Mouse (Mus musculus): Measurements from ENCODE around the gene Trim37.

Gene Trim37

DNA sequence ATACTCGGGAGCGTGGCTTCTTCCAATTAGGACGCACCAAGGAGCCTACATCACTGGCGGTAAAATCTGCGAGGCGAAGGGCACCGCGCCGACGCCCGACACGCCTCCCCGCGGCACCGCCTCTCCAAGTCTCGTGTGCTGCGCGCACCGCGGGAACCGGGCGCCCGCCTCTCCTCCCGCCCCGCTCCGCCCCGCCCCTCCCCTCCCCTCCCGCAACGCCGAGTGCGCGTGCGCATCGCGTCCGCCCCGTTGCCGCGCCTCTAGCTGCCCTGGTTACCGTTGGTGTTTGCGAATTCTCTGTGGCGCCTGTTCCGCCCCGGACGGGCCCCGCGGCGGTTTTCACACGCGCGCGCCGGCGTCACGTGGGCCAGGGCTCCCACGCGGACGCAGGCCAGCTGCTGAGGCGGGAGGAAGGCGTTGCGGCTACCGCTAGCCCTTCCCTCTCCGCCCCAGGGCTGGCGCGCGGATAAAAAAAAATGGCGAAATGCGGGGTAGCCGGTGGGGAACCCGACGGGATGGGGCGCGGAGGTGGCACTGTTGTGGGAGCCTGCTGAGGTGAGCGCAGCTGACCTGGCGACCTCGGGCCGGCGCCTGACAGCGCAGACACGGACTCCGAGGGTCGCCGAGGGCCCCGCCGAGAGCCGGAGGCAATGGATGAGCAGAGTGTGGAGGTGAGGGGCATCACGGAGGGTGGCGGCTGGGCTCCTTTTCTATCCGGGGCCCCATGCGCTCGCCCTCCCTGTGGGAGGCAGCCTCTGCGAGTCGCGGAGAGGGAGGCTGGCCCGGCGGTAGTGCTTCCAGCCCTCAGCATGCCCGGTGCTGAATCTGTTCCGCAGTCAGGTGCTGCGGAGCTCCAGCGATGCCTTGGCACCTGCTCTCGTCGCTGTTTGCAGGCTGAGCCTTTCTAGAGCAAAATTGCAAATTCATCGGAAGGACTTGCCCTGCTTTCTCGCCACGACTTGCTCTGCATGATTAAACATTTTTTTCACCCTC is at the start of gene Trim37:
TSS of gene Trim37 (plus strand) at position 254 of the 993 bp plus-strand sequence.
- DNase-seq: peak; percentile 89

DNA sequence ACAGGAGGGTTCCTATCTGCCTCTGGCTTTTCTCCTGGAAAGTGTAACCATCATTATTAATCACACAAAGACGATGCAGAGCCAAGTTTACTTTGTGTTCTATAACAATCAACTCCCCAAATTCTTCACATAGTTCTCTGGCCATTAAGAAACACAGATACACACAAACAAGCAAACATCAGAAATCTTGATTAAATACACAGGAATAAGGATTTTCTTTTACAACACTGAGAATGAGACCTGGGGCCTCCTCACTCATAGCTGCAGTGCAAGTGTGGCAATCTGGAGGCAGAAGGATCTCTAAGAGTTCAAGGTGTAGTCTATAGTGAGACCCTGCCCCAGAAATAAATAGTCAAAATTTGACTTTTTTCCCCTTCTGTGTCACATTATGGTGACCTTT is 43.2 kb upstream of the Trim37 start:
- DNase-seq: no peak

DNA sequence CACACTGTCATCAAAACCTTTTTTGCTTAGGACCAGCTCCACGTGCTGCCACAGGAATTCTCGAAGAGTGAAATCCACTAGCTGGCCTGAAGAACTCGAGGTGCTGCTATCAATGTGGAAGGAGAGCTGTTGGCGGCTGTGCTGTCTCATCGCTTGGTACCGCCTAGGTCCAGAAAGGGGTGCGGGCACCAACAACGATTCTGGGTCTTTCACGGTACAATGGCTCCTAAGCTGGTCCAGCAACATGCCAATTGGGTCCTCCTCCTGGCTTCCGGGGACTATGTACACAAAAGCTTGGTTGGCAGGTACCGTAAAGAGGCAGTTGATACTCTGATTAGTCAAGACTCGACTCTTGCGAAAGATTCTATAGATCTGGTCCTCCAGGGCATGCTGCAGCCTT is 41.4 kb upstream of the Trim37 start:
- DNase-seq: no peak

DNA sequence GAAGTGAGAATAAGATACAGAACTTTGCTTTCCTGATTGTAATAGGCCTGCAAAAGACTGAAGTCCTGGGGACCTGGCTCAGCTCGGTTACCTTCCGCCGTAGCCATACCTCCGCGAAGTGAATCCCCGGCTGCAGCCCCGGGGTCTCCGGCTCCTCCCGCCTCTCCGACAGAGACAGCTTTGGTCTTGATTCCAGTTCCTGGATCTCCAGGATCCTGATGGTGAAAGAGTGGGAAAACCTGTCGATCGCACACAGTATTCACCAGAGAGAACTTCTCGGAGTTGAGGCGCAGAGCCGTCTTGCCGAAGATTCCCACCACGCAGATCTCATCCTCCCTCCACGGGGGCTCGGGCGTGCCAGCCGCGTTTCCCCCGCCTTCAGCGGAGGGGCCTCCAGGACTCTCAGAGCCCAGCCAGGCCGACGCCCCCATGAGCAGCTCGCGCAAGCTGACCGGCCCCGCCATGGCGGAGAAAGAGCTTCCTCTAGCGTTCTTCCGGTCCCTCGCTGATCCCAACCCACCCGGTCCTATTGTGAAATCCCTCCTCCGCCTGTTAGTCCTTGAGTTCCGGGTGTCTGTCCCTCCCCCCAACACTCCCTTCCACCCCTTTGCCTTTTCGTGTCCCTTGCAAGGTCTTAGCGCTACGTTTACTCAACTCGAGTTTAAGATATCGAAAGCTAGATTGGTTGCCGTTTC is 40.4 kb upstream of the Trim37 start, which contains the start of gene Smg8:
TSS of gene Smg8 (minus strand) at position 485 of the 695 bp plus-strand sequence.
- peak; percentile 92 for DNase-seq

DNA sequence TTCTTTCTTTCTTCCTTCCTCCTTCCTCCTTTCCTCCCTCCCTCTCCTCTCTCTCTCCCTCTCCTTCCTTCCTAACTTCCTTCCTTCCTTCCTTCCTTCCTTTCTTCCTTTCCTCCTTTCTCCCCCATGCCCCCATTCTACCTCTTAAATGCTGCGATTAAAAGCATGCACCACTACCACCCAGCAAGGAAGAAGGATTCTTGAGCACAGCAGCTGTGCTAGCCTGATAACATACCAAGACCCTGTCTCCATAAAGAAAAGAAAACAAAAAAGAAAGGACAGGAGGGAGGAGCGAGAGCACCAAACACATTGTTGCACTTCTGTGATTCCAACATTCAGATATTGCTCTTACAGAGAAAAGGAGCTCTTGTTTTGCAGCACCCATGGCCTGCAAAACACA is 39.7 kb upstream of the Trim37 start:
- DNase-seq: no peak

DNA sequence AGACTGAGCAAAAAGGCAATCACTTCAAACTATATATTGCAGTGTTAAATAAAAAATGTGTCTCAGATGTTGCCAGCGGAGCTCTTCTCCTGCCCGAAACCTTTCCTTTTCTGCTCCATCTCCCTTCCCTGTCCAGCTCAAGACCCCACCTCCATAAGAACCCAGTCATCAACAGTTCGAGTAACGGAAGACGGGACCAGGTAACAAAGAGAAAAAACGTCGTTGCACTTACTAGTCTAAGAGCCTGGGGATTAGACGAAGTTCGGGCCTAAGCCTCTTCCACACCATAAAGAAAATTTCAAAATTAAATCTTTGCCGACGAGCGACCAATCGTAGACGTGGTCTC is 18.5 kb upstream of the Trim37 start, which contains the start of gene Prr11:
TSS of gene Prr11 (minus strand) at position 300 of the 346 bp plus-strand sequence.
- no peak for DNase-seq

DNA sequence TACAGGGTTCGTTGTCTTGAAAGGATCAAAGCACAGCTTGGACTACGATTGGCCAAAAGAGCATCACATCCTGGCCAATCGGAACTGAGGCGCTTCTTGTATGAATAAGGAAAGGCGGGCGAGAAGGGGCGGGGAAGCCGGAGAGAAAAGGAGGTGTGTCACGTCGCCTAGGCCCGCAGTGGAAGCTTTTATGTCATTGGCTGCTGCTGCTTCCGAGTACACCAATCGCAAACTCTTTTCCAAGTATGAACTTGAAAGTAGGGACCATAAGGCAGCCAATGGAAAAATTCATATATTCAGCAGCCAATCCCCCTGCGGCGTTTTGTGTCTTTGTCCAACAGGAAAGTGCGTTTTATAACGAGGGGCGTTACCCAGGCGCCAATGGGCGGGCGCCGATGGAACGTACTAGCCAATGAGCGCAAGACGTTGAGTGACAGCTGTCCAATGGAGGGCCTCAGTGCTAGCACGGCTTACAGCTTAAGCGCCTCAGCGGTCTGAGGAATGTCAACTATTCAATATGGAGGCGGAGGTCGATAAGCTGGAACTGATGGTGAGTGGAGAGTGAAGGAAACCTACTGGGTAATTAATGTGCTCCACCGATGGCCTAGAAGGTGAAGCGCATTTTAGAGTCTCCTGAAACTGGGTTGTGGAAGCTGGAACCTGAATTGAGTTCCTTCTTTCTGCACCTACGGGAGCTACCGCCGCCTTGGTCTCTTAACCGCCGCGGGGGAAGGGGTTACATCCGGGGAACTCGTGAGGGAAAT is 17.9 kb upstream of the Trim37 start, which contains the start of gene Ska2:
TSS of gene Ska2 (plus strand) at position 480 of the 764 bp plus-strand sequence.
- peak; percentile 99 for DNase-seq

DNA sequence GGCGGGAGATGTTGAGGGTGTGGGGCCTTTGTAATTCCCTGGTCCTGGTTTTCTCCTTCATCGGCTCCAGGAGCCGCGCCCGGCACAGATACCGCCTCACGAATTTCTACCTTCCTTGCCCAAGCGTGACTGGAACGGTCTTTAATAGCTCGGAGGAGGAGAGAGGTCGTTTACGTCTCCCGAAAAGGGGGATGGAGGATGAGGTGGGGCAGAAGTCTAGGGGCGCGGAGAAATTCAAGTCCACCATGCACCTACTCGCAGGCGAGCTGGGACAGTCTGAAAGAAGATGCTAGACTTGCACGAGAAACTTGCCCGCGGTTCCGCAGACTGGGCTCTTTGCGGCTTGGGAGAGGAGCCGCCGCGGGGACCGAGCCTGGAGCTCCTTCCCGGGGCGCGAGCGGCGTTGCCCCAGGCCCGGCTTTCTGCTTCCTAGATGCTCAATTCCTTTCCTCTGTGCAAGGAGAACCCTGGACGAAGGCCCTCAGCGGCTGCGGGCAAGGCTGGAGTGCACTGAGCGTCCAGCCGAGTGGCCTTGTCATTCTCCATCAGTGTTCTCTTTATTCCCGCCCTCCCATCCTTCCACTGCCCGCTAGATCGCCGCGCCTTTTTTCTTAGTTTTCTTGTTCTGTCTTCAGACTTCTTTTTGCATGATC is 17.2 kb upstream of the Trim37 start:
- DNase-seq: no peak

DNA sequence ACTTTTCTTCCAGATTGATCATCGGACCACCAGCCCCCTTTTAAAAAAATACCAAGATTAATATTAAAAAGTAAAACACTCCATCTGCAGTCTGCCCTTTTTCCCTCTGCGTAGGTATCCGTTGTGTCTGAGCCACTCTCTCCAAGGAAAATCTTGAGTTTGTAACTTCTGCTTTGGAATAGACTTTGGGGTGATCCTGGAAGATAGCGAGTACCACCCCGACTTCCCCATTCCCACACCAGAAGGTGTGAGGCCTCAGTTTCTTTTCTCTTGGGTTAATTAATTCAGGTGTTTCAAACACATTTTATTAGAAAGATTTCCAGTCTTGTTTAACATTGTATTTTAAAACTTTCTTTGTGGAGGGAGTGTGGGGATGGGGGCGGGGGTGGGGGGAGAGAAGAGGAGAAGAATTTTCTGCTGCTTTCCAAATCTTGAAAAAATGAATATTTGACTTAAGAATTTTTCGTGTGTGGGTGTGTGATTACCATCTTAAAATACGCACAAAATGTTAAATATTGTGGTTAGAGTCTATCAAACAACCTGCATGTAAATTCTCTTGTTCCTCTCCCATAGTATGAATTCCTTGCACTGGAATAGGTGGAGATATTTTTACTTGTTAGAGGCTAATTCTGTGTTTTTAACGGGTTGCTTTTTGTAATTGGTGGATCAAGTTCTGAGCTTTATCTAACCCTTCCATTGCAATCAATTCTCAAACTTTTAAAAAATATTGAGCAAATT is 16.5 kb upstream of the Trim37 start:
- DNase-seq: no peak

DNA sequence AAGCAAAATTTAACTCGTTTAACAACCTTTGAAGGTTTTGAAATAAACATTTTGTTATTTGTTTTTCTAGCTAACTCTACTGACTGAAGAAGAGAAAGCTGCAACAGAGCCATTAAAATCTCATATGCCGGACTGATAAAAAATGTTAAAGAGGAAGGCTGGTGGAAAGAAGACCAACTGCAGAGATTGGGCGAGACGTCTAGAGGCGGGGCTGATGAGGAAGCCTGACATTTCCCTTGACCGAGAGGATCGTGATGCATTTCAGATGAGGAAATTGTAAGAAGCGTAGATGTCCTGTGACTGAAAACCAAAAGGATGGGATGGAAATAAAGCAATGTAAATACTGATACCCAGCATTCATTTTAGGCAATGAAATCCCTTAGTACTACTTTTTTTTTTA is 5.0 kb upstream of the Trim37 start:
- DNase-seq: no peak

DNA sequence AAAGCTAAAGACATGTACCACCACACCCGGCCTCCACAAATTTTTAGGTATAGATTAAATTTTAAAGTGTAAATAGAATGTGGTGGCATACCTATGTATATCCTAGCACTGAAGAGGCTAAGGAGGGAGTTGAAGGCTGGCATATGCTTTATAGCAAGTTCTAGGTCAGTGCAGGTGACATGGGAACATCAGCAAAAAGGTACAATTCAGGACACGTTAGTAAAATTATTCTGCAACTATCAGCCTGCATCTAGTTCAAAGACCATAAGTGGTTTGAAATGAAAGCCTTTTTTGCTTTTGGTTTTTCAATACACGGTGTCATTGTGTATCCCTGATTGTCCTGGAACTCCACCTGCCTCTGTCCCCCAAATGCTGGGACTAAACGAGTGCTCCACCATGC is 1.3 kb upstream of the Trim37 start:
- DNase-seq: no peak

DNA sequence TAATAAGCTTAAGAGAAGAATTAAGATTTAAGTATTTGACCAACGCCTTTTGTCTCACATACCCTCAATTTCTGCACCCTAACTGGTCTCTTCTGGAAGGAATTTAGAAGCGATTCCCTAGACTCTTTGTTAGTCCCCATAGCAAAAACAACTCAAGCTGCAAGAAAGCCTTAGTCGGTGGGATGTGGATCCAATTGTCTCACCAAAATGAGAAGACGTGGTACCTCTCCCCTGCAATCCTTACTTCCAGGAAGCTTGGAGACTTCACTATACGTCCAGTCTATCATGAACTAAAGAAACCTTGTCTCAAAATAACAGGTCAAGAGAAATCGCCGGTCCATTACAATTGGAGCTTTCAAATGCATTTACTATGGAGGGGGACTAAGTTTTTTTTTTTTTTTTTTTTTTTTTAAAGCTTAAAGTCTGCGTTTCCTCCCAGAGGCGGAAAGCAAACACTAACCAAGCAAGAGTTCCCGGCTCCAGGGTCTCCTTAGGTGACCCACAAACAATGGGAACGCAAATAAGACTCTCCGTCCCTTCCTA is 525 bp upstream of the Trim37 start:
- no peak for DNase-seq

DNA sequence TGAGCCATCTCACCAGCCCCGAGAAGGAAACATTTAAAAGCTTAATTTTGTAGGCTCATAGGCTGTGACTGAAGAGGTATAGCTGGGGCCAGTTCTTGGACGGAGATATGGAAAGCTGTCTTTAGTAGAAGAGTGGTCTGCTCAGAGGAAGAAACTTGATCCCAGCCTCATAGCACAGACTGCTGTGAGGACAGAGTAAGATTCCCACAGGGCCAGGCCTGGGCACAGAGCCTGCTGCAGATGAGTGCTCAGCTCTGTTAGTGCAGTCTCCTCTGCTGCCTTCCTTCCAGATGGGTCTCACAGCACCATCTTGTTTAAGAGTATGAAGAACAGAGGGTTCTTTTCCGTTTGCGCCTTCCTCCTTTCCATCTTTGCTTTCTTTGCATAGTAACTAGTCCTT is 9.4 kb downstream of the Trim37 start:
- DNase-seq: no peak

DNA sequence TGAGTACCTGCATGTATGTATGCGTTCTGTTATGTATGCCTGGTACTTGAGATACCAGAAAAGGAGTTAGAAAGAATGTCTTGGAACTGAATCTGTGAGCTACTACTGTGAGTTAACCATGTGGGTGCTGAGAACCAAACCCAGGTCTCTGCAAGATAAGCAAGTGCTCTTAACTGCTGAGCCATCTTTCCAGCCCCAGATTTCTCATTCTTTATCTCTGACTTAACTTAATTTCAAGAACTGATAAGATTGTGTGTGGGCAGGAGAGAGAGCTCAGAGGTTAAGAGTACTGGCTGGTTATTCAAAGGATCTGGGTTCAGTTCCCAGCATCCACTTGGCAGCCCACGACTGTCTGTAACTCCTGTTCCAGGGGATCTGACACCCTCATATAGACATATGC is 31.1 kb downstream of the Trim37 start:
- DNase-seq: no peak

DNA sequence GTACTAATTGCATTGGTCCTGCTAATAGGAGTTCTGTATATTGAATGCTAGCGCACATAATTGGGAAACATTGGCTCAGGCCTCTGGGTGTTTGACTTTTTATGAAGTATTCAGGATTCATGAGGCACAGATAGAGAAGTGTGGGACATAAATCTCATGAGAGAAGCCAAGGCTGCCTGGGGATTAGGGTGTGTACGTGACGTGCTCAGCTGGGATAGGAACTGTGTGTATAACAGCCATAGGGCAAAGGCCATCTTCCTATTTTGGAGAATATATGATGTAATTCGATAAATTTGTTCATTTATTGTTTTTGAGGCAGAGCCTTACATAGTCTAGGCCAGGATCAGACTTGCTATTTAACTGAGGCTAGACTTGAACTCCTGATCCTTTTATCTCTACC is 35.8 kb downstream of the Trim37 start:
- no peak for DNase-seq

DNA sequence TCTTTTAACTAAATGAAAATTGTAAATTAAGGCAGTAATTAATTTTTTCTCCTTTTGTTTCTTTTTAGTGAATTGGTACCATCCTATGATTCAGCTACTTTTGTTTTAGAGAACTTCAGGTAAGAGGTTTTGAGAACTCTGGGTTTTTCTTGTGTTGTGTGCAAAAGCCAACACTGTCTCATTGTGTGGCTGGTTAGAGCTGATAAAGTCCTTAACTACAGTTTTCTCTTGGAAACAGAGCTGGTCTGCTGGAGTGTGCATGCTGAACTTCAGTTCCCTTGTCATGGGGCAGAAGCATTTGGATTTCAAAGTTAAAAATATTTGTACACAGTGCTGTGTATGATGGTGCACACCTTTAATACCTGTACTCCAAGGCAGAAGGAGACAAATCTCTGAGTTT is 36.9 kb downstream of the Trim37 start:
- DNase-seq: no peak

DNA sequence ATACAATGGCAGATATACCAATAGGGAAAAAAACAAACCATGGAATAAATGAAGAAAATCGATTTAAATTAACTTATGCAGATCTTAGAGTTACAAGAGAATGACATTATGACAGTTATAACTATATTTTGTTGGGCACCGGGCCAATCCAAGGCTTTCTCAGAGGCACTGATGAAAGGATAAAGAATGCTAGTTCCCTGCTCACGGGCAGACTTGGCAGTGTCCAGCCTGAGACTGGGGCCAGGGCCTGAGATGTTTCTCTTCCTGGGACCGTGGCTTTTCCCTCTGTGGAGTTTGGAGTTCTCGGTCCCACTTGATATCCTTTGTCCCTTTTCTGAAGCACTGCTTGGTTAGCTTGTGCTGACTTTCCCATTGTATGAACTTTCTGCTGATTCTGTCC is 46.7 kb downstream of the Trim37 start:
- no peak for DNase-seq

DNA sequence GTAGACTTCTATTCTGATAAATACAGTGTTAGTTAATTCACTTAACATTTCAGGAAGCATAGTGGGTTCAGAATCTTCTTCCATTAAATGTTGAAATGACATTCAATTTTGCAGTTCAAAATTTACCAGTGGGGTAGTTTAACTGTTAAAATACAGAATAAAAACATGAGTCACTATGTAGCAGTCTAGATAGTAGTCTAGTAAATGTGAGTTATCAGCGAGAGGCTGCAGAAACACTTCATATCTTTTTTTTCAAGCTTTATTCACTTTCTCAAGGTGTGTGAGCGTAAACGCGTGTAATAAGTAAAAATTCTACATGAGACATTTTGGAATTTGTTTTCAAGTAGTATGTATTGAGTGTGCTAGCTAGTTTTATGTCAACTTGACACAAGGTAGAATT is 48.2 kb downstream of the Trim37 start:
- DNase-seq: no peak

DNA sequence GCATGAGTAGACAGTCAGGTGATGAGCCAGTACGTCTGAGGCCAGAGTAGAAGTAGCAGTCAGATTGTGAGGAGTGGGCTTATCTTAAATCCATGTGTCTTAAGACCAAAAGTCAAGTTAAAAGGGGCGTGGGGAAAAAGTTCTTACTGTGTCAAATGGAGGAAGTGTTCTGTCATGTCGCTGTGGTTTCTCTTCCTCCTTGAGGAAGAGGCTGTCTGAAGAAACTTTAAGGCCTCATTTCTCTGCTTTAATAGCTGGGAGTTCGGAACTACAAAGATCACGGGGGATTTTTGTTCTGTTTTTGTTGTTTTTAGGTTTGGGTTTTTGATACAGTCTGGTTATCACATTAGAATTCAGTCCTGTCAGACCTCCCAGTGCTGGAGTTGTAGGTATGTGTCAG is 85.4 kb downstream of the Trim37 start:
- DNase-seq: peak; percentile 12

DNA sequence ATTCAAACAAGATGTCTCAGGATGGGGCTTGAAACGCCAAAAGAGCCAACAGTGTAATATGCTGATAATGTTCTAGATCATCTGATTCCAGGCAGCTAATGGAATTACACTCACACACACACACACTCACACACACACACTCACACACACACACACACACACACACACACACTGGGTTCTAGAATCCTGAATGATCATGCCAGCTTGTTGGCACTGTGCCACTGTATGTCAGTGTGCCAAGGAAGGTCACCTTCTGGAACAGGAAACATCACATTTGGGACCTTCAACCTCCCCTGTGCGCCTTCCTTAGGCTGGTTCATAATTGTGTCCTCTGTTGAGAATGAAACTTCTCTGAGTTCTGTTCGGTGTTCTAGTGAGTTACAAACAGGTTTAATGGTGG is 95.8 kb downstream of the Trim37 start:
- peak; percentile 25 for DNase-seq

DNA sequence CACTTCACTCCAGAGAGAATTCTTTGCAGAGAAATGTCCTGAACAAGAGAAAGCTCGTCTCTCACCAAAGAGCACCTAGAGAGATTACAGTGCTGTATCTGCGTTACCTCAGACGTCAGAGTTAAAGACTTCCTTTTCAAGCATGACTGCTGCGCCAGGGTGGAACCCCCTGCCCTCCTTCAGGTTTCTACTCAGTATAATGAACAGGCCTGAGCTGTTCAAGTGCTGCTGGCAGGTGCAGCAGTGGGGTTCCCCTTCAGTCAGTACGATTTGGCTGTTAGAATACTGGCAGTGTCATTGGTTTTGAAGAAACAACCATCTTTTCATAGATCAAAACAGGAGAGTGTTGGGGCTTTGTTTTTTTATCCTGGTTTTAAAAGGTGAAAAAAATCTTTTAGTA is 100.2 kb downstream of the Trim37 start:
- no peak for DNase-seq

DNA sequence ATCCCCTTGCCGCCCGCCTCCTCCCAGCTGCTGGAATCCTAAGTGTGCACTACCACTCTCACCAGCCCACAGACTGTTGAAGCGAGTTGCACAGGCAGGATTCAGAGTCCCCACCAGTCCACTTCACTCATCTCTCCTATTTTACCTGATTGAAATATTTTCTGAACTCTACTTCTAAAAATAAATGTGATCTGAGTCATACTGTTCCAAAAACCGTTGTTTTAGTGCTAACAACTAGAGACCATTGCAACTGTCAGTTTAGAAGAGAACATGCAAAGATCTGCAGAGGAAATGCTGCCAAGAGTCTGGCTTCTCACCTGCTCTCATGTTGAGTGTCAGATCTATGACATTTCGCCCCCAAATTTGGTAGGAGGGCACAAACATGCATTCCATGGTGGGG is 106.5 kb downstream of the Trim37 start:
- DNase-seq: no peak

All from lung, postnatal 36 days (tissue).